Mouse (Mus musculus): Measurements from ENCODE around the gene Borcs7. TPM values are rescaled to one million over a fixed set of nuclear protein-coding genes. Genes with fewer than 3 reads are reported as not detected.

The Borcs7 gene
- polyA plus RNA-seq, 2 experiments, result 9.5 to 13.5 TPM

GRCm38 (mm10) chr19:46707296-46708151 is 17.8 kb downstream of the Borcs7 start, which contains the start of gene As3mt:
As3mt (plus strand) TSS chr19:46707458.
- WGBS, result 8% methylated on average over 30 of the region's 31 CpGs
- H3K27ac ChIP-seq (replicated peaks; ENCODE audit: low read depth, low read length), result peak within 1 kb of the TSS; percentile 20; the same call in 1 of the 2 replicates
- no peak for TF ChIP-seq POLR2A (IDR thresholded peaks at IDR 0.05; ENCODE audit: borderline replicate concordance, extremely low read depth, insufficient read depth, insufficient read length)

DNA sequence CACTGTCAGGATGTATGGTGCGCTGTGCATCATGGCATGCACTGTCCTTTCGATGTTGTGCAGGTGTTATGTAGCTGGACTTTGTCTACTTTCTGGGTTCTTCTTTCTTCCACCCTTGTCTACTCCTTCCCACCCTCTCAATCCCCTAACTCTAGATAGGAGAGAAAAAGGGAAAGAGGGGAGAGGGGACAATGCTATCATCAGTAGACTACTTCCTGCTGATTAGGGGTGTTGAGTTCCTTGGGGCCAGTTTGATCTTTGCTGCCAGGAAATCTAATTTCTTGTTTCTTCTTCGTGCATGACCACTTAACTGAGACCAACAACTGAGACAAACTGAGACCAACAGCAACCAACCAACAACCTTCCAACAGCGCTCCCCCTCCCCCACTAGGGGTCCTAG is 20.9 kb downstream of the Borcs7 start:
- Histone ChIP-seq H3K4me1 (ENCODE audit: control insufficient read depth, insufficient read depth, low read length) (peaks cover 6% of the 10 kb centered on the region; the same call in 1 of the 2 replicates), H3K9ac (ENCODE audit: low read depth, low read length, severe bottlenecking) (no peak overlapping the region), H3K4me3 (replicated peaks; ENCODE audit: low read length) (no peak overlapping the region), H3K36me3 (ENCODE audit: control insufficient read depth, insufficient read depth, low read length) (peaks cover 5% of the 10 kb centered on the region), H3K4me2 (replicated peaks; ENCODE audit: low read depth, low read length, severe bottlenecking) (no peak overlapping the region), H3K27me3 (ENCODE audit: control insufficient read depth, insufficient read depth, low read length) (no peaks in the 10 kb centered on the region), H3K27ac (replicated peaks; ENCODE audit: low read depth, low read length) (no peak overlapping the region), H3K9me3 (ENCODE audit: control insufficient read depth, low read length) (no peaks in the 10 kb centered on the region)
- ATAC-seq (ENCODE audit: low FRiP score, low read depth), result no peak
- WGBS, result 94% methylated on average over 4 of the region's 4 CpGs
- DNase-seq (ENCODE audit: low spot score), result no peak
- no peak for TF ChIP-seq POLR2A (IDR thresholded peaks at IDR 0.05; ENCODE audit: borderline replicate concordance, extremely low read depth, insufficient read depth, insufficient read length)

More at GRCm38 (mm10) chr19:46707296-46708151, 17.8 kb downstream of the Borcs7 start, which contains the start of gene As3mt:
- no peaks in the 10 kb centered on the region for H3K9me3 ChIP-seq (ENCODE audit: control insufficient read depth, low read length)
- peaks cover 6% of the 10 kb centered on the region; the same call in 1 of the 2 replicates for H3K4me1 ChIP-seq (ENCODE audit: control insufficient read depth, insufficient read depth, low read length)
- peak; percentile 78 for ATAC-seq (ENCODE audit: low FRiP score, low read depth)
- peaks cover 5% of the 10 kb centered on the region; the same call in 1 of the 2 replicates for H3K36me3 ChIP-seq (ENCODE audit: control insufficient read depth, insufficient read depth, low read length)
- no peaks in the 10 kb centered on the region for H3K27me3 ChIP-seq (ENCODE audit: control insufficient read depth, insufficient read depth, low read length)
- H3K4me3 ChIP-seq (replicated peaks; ENCODE audit: low read length), result peak within 1 kb of the TSS; percentile 47
- peak; percentile 42 for DNase-seq (ENCODE audit: low spot score)
- H3K9ac ChIP-seq (ENCODE audit: low read depth, low read length, severe bottlenecking), result peak within 1 kb of the TSS; percentile 62
- H3K4me2 ChIP-seq (replicated peaks; ENCODE audit: low read depth, low read length, severe bottlenecking), result peak within 1 kb of the TSS; percentile 74

DNA sequence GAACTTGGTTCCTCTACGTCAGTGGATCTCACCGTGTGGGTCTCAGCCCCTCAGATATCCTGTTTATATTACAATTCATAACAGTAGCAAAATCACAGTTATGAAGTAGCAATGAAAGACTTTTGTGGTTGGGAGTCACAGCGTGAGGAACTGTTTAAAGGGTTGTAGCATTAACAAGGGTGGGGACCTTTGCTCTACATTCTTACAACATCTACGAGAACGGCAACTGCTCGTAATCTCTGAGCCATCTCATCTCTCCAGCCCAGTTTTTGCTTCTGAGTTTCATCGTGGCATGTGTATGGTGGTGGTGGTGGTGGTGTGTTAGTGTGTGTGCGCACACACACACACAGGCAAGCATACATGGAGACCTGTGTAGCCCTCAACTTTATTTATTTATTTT is 24.5 kb downstream of the Borcs7 start:
- Histone ChIP-seq H3K27me3 (ENCODE audit: control insufficient read depth, insufficient read depth, low read length) (no peaks in the 10 kb centered on the region), H3K9ac (ENCODE audit: low read depth, low read length, severe bottlenecking) (no peak overlapping the region), H3K4me1 (ENCODE audit: control insufficient read depth, insufficient read depth, low read length) (no peaks in the 10 kb centered on the region), H3K36me3 (ENCODE audit: control insufficient read depth, insufficient read depth, low read length) (peaks cover 9% of the 10 kb centered on the region), H3K9me3 (ENCODE audit: control insufficient read depth, low read length) (no peaks in the 10 kb centered on the region), H3K4me3 (replicated peaks; ENCODE audit: low read length) (no peak overlapping the region), H3K4me2 (replicated peaks; ENCODE audit: low read depth, low read length, severe bottlenecking) (no peak overlapping the region), H3K27ac (replicated peaks; ENCODE audit: low read depth, low read length) (no peak overlapping the region)
- TF ChIP-seq POLR2A (IDR thresholded peaks at IDR 0.05; ENCODE audit: borderline replicate concordance, extremely low read depth, insufficient read depth, insufficient read length), result no peak
- no peak for ATAC-seq (ENCODE audit: low FRiP score, low read depth)
- DNase-seq (ENCODE audit: low spot score), result no peak
- WGBS, result 86% methylated on average over 8 of the region's 8 CpGs

DNA sequence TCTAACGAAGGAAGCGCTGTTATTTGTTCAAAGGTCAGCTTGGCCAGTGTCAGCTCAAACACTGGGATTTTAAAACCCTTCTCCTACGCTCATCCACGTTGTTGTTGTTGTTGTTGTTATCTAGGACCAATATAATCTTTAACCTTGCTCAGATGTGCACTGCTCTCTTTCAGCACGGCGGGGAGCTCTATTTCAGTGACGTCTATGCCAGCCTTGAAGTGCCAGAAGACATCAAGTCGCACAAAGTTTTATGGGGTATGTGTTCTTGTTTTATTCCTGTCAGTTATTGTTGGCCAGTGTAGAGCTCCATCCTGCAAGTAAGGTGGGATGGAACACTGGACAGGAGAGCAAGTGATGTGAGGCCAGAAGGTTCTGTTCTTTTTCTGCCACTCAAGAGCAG is 25.3 kb downstream of the Borcs7 start:
- H3K4me2 ChIP-seq (replicated peaks; ENCODE audit: low read depth, low read length, severe bottlenecking), result no peak overlapping the region
- peaks cover 11% of the 10 kb centered on the region for H3K36me3 ChIP-seq (ENCODE audit: control insufficient read depth, insufficient read depth, low read length)
- DNase-seq (ENCODE audit: low spot score) (no peak), ATAC-seq (ENCODE audit: low FRiP score, low read depth) (no peak)
- no peaks in the 10 kb centered on the region for H3K27me3 ChIP-seq (ENCODE audit: control insufficient read depth, insufficient read depth, low read length)
- H3K4me1 ChIP-seq (ENCODE audit: control insufficient read depth, insufficient read depth, low read length), result no peaks in the 10 kb centered on the region
- no peak overlapping the region for H3K9ac ChIP-seq (ENCODE audit: low read depth, low read length, severe bottlenecking)
- no peak overlapping the region for H3K4me3 ChIP-seq (replicated peaks; ENCODE audit: low read length)
- no peak overlapping the region for H3K27ac ChIP-seq (replicated peaks; ENCODE audit: low read depth, low read length)
- WGBS, result 86% methylated on average over 8 of the region's 8 CpGs
- no peak for TF ChIP-seq POLR2A (IDR thresholded peaks at IDR 0.05; ENCODE audit: borderline replicate concordance, extremely low read depth, insufficient read depth, insufficient read length)
- no peaks in the 10 kb centered on the region for H3K9me3 ChIP-seq (ENCODE audit: control insufficient read depth, low read length)

DNA sequence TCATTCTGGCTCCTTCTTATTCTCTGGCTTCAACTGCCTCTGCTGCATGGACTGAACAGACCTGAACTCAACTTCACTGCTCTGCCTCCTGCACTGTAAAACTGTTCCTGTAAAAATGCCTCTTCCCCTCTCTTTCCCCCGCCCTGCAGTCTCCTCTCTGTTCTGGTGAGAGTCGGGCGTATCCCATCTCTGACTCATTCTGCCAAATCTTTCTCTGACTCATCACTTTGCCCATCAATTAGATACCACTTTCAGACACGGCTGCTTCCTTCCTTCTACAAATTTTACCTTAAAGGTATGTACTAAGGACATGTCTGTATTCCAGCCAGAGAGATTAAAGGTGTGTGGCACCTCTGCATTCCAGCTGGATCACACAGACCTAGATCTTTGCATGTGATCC is 28.4 kb downstream of the Borcs7 start:
- no peak overlapping the region for H3K4me2 ChIP-seq (replicated peaks; ENCODE audit: low read depth, low read length, severe bottlenecking)
- ATAC-seq (ENCODE audit: low FRiP score, low read depth) (no peak), DNase-seq (ENCODE audit: low spot score) (no peak)
- 83% methylated on average over 4 of the region's 4 CpGs for WGBS
- no peaks in the 10 kb centered on the region for H3K9me3 ChIP-seq (ENCODE audit: control insufficient read depth, low read length)
- H3K4me3 ChIP-seq (replicated peaks; ENCODE audit: low read length), result no peak overlapping the region
- no peak for TF ChIP-seq POLR2A (IDR thresholded peaks at IDR 0.05; ENCODE audit: borderline replicate concordance, extremely low read depth, insufficient read depth, insufficient read length)
- H3K4me1 ChIP-seq (ENCODE audit: control insufficient read depth, insufficient read depth, low read length), result no peaks in the 10 kb centered on the region
- H3K9ac ChIP-seq (ENCODE audit: low read depth, low read length, severe bottlenecking), result no peak overlapping the region
- H3K27ac ChIP-seq (replicated peaks; ENCODE audit: low read depth, low read length), result no peak overlapping the region
- no peaks in the 10 kb centered on the region for H3K27me3 ChIP-seq (ENCODE audit: control insufficient read depth, insufficient read depth, low read length)
- peaks cover 12% of the 10 kb centered on the region; the same call in 1 of the 2 replicates for H3K36me3 ChIP-seq (ENCODE audit: control insufficient read depth, insufficient read depth, low read length)
